Mouse (Mus musculus): ENCODE results near the gene Tmprss12.
A peak's percentile ranks its signal among the peaks of the same experiment; 100 is the strongest.
"Not testable (repeated sequence)": the region's sequence is repeated elsewhere in the genome, so short reads cannot be mapped to it uniquely, and the experiment has no call there.

Tmprss12 gene

DNA sequence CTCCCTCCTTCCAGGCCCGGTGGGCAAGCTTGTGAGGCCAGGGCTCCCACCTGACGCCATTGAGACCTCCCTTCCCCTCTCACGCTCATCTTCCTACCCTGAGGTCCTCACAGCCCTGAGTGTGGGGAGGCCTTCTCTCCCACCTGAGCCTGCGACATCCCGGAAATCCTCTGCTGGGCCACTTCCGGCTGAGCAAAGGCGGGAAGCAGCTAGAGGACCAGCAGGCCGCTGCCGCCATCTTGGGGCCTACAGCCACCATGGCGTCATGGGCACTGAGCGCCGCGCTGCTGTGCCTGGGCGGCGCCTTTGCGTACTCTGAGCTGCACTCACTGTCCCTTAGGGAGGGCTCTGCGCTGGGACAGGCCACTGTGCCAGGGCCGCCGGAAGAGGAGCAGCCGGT is at the start of gene Tmprss12:
Tmprss12 (plus strand) TSS at position 212 of the 400 bp plus-strand sequence.
- DNase-seq (ENCODE audit: low spot score in 2 of 2) = no peak

DNA sequence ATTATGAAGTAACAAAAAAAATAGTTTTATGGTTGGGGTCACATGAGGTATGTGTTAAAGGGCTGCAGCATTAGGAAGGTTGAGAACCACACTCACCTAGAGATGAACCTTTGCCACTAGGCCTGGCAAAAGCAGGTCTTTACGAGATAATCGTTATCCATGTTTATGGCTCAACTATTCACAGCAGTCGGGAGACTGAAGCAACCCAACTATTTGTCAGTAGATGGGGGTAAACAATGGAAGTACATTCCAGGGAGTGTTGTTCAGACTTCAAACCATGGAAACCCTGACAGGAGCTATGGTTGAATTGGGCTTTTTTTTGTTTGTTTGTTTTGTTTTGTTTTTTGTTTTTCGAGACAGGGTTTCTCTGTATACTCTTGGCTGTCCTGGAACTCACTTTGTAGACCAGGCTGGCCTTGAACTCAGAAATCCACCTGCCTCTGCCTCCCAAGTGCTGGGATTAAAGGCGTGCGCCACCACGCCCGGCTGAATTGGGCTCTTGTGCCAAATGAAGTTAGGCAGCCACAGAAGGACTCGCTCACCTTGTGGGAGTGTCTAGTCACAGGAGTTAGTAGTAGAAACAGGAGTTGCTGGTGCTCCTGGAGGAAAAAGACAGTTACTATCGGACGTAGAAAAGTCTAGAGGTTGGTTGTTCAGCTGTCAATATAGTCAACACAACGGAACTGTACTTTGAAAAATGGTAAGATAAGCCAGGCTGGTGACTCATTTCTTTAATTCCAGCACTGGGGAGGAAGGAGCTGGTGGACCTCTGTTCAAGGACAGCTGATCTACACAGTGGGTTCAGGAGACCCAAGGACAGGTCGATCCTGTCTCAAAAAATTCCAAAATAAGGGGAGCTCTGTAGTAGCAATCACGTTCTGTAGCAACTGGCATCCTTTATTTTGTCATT is 48.8 kb upstream of the Tmprss12 start:
- no peak for DNase-seq (ENCODE audit: low spot score in 2 of 2)

DNA sequence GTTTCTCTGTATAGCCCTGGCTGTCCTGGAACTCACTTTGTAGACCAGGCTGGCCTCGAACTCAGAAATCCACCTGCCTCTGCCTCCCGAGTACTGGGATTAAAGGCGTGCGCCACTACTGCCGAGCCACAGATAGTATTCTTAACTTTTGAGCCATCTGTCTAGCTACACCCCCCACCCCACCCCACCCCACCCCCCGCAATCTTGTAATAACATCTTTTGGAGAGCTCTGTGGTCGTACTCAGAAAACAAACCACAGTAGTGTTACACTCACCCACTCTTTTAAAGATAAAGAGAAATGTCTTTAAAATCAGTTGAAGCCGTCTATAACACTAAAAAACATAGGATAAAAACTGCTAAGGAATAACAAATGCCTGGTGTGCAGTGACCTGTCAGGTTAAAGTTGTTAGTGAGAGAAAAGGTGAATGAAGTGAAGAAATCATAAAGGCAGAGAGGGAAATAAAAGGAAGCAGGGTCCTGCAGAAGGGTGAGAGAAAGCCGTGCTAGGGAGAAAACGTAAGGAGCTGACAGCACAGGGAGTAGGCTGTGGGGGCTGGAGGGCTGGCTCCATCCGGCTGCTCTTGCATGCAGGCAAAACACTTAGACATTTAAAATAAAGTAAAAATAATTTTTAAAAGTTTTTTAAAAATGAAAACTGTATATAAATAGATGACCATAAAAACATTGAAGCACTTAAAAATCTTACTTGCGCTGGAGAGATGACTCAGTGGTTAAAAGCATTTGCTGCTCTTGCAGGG is 45.2 kb upstream of the Tmprss12 start:
- DNase-seq (ENCODE audit: low spot score in 2 of 2) = no peak

DNA sequence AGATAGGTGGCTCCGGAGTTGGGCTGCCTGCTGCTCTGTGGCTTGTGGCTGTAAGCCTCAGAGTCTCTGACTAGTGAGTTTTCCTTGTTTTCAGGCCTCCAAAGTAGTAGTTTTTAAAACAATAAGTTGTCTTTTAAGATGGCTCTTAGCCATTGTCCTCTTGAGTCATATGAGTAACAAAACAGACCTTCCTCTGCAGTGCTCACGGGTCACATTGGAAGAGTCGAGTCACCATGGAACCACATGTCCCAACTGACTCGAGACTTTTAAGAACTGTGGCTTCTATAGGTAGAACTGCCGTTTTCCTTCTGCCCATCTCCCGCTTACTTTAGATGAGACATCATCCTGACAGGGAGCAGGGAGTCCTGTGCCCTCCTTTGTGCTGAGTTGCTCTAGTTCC is 43.7 kb upstream of the Tmprss12 start:
- DNase-seq (ENCODE audit: low spot score in 2 of 2) = no peak

DNA sequence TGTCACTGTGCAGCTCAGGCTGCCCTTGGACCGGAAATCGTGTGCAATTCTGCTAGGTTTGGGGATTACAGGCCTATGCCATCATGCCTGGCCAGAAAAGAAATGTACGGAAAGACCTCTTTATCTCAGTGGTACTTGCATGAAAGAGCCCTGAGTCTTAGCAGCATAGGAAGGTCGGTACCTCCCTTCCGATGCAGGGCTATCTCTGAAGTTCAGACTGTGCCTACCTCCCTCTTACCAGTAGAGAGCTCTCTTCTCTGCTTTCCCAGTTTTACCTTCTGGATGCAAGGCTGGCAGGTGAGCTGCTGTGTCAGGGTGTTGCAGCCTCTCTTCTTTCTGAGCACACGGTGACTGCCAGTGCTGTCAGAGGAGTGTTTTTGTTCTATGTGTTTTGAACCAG is 38.9 kb upstream of the Tmprss12 start:
- DNase-seq (ENCODE audit: low spot score in 2 of 2) = no peak

DNA sequence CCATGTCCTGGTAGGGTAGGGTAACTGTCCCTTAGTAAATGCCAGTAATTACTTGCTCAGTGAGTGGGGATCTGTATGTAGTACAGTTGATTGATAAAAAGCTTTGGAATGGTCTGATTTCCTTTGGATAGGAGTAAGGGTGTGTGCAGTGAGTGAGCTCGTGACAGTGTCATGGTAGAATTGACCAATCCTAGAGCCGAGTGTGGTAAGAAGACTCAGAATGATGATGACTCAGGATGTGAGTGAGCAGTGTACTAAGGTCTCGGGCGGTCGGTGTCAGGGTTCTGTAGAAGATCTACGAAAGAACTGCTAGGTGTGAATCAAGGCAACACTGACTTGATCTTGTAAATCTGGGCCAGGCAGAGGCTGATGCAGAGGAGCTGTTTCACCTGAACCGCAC is 34.7 kb upstream of the Tmprss12 start:
- no peak for DNase-seq (ENCODE audit: low spot score in 2 of 2)

DNA sequence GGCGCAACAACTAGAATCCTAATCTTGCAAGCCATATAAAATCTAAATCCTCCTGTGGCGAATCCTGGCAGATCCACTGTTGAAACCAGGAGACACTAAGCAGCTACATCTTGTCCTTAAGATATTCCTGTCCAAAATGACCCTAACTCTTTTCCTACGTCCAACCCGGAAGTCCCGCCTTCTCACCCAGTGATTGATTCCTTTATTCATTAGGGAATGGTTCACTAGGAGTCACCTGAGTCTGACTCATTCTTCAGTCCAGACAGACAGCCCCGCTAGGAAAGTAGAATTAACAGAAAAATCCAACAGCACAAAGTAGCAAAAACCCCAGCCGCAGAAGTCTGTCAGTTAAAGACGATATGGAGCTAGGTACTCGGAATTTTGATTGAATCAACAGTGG is 33.3 kb upstream of the Tmprss12 start:
- no peak for DNase-seq (ENCODE audit: low spot score in 2 of 2)

DNA sequence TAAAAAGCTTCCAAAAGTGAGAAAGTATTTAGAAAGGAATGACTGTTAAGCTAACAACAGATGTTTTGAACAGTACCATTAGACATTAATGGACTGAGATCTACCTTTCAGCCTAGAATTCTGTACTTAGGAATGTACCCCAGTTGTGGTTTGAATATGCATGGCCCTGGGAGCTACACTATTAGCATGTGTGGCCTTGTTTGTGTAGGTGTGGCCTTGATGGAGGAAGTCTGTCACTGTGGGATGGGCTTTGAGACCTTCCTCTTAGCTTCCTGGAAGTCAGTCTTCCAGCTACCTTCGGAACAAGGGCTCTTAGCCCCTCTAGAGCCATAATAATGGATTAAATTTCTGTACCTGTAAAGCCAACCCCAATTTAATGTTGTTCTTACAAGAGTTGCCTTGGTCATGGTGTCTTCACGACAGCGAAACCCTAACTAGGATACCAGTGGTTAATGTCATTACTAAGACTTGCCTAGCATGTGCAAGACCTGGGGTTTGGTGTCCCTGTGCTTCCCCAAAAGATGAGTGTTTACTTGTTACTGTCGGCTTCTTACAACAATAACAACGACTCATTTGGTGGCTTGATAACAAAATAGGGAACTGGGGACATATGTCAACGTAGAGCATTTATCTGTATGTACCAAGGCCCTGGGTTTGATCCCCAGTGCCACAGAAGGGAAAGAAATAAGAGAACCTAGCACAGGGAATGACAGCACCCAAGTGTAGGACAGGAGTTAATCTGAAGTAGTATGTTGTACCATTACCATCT is 31.8 kb upstream of the Tmprss12 start:
- no peak for DNase-seq (ENCODE audit: low spot score in 2 of 2)

DNA sequence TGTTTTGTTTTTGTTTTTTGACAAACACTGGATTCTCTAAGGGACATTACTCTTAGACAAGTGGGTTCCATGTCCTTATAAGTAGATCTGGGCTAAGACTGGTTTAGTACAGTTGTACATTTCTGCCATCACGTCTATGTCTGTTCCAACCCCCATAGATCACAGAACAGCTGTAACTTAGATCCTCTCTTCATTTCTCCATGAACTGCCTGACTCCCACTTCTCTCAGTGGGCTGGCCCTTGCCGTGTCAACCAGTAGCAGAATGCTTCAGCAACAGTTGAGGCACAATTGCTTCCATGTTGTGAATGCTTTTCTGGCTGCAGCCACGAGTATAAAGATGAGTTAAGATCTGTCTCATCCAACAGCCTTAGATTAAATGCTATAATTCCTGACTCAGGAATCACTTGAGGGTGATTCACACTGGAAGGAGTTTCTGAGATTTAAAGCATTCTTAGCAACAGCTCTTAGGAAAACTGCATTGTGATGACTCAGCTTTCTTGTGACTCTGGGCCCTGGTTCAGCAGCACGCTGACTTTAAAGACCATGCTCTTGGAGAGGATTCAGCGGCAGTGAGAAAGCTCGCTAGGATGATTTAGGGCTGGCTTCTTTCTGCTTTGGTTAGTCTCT is 29.4 kb upstream of the Tmprss12 start:
- no peak for DNase-seq (ENCODE audit: low spot score in 2 of 2)

DNA sequence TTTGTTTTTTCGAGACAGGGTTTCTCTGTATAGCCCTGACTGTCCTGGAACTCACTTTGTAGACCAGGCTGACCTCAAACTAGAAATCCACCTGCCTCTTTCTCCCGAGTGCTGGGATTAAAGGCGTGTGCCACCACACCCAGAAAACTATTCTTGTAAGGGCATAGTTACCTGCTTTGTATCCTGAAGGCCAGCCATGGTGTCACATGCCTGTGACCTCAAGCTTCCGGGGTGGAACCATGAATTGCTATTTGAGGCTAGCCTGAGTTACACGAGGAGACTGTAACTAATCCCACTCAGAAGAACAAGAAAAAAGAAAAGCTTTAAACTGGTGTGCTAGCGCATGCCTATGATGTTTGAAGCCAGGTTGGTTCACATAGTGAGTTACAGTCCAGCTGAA is 24.3 kb upstream of the Tmprss12 start:
- DNase-seq (ENCODE audit: low spot score in 2 of 2) = no peak

DNA sequence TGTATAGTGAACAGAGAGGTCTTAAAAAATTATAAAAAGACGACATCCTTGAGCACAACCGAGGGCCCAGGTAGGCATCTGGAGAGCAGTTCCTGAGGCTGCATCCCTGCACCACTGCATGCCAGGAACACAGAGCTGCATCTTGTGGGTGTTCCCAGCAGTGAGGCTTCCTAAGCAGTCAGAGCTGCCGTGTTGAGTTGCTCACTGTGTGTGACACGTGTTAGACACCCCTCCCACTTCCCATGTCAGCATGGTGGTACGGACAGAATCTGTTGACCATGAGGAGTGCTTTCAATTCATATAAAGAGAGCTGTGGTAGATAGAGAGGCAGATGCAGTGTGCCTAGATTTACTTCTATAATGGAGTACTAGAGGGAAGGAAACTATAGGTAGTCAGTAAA is 23.3 kb upstream of the Tmprss12 start:
- DNase-seq (ENCODE audit: low spot score in 2 of 2) = no peak

DNA sequence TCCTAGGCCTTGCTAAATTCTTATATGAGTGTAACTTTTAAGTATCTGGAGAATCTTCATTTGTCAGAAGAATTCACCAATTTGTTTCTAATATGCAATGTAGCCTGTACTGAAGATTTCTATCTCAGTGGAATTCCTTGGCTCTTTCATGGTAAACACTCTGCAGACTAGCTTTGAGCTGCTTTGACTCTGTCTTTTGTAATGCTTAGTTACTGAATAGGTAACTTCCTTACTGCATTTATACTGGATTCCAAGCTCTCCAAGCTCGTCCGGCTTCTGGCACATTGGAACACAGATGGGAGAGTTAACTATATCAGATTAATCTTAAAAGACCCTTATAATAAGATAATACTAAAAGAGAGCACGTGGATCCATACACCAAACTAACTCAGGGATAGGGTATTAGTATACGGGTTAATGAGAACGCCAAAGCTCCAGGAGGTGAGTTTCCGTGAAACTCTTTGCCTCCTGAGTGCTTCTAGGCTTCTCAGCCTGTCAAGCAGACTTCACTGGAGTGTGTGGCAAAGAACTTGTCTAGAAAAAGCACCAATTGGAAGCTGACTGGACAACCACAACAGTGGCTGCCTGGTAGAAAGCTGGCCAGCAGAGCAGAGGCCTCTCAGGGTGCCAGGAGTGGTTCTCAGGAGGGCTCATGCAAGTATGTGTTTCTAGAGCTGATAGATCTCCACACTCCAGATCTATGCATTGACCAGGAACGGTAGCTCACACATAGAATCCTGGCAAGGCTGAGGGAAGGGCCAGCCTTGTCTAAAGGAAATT is 21.8 kb upstream of the Tmprss12 start:
- no peak for DNase-seq (ENCODE audit: low spot score in 2 of 2)

DNA sequence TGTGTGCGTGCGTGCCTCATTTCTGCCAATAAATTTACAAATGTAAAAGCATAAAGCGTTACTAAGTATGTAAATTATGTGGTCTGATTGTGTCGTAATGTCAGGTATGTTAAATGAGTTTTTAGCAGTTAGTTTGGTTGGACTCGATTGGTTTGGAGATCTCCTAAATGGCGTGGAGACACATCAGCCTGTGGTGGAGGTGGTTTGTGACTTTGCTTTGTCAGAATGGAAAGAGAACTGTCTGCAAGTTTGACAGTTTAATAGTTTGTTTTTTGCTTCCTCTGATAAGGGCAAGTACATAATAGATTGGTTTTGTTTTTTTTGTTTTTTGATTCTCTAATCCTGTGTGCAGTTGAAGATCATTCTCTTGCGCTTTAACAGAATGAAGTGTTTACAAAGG is 20.3 kb upstream of the Tmprss12 start:
- DNase-seq (ENCODE audit: low spot score in 2 of 2) = not testable (repeated sequence)

DNA sequence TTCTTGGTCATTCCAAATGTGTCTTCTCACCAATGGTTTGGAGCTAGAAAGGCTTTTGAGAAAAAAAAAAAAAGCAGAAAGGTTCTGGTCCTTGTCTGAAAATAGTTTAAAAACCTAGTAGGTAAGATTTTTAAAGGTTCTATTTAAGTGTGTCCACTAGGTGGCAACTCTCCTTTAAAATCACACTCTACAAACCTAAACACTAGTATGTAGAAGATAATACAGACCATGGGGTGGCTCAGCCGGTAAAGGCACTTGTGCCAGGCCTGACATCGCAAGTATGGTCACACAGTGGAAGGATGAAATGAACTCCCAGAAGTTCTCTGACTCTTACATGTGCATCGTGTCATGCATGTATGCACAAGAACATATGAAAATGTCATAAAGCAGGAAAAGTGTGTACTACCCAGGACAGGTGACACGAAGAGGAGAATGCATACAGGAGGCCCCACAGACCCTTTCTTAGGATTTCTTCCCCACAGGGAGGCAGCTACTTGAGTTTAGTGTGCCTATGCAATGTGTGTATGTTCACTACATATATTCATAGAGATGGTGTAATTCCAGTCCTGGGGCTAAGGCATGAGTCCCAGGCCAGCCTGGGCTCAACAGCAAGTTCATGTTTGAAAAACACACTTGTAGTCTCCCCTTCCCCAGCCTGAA is 17.3 kb upstream of the Tmprss12 start:
- DNase-seq (ENCODE audit: low spot score in 2 of 2) = peak in 1 of 2 experiments; percentile 8

DNA sequence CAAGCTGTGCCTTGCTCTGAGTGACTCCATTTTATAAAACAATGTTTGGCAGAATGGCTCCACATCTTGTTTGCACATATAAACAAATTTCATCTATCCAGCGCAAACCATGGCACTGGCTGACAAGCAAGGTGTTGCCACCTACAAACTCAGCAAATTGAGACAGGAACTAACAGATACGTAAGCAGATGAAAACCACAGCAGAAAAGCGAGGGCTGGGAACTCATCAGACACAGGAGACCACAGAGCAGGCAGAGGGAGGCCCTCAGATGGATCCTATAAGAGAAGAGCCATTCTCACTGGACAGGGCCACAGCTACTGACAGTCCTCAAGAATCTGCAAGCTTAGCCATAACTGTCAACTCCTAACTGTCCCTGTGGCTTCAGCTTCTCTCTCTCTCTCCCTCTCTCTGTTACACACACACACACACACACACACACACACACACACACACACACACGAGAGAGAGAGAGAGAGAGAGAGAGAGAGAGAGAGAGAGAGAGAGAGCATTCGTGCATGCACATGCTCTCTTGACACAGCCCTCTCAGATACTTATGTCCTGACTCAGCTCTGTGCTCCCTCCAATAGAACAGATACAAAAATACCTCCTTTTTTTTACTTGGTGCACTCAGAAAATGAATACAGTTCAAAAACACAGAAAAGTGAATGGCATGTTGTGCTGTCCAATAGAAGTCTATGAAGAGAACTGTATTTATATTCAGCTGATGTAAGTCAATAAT is 14.9 kb upstream of the Tmprss12 start:
- peak; percentile 39 to 65 for DNase-seq (ENCODE audit: low spot score in 2 of 2)

DNA sequence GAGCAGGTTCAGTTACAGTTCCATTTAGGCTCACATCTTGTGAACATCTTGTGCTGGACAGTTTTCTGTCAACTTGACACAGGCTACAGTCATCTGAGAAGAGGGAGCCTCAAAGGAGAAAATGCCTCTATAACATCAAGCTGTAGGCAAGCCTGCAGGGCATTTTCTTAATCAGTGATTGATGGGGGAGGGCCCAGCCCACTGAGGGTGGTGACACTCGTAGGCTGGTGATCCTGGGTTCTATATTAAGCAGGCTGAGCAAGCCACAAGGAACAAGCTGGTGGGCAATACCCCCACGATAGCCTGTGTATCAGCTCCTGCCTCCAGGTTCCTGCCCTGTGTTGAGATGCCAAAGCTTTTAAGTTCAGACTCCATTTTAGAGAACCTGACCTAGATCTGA is 11.7 kb upstream of the Tmprss12 start:
- no peak for DNase-seq (ENCODE audit: low spot score in 2 of 2)

DNA sequence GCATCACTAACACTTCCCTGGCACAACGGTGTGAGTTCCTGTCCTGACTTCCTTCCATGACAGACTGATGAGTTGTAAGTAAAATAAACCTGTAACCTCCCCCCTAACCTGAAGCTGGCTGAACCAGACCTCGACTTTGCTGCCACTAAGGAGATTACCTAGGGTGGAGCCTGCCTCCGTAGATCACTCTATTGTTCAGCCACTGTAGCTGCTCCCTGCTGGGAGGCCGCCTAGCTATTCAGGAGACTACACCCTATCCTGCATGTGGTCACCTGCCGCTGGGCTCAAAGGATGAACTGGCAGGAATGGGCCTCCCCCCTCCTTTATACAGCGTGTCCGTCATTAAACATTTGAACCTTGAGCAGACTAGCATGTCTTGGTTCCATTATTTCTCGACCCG is 10.9 kb upstream of the Tmprss12 start:
- DNase-seq (ENCODE audit: low spot score in 2 of 2) = no peak

DNA sequence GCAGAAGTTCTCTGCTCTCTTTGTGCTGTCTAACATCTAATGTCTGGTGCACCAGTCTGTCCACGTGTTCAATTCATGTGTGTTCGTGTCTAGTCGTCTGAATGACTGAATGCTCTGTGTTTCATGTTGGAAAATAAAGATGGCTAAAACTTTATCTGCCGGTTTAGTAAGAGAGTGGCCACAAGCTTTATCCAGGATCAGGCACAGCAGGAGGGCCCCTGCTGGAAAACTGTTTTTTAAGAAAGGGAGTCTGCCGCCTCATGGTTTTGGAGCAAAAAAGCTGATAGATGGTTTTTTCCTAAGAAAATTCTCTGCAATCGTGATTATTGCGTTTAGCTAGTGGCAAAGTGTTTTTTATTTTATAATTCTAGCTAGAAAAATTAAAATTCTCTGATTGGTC is 10.0 kb upstream of the Tmprss12 start:
- not testable (repeated sequence) for DNase-seq (ENCODE audit: low spot score in 2 of 2)

DNA sequence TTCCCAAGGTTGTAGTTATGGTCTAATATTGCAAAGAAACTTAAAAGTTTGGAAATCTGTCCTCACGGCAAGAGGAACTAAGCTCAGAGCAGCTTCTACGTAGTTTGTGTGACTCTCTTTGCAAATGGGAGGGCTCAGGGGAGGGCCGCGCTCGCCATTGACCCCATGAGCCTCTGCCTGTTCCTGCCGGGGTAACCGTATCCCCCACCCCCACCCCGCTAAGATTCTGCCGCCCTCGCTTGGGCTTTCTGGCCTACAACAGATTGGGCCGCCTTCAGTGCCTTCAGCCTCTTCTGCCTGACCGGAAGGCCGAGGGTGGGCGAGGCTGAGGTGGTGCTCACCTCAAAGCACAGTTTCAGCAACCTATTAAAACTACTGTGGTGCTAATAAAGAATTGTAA is 9.2 kb upstream of the Tmprss12 start:
- no peak for DNase-seq (ENCODE audit: low spot score in 2 of 2)
